Mouse (Mus musculus): Measurements from ENCODE around the gene Pex5l.

Pex5l gene

GRCm38 (mm10) chr3:33063590-33063989 lies 79.5 kb downstream of the Pex5l start:
- DNase-seq (ENCODE audit: low read depth), result no peak

- no peak for DNase-seq (ENCODE audit: low read depth)
These were observed 81.6 kb downstream of the Pex5l start for GRCm38 (mm10) chr3:33061428-33061827.

- no peak for DNase-seq (ENCODE audit: low read depth)
These were observed 82.0 kb downstream of the Pex5l start for GRCm38 (mm10) chr3:33061016-33061415.

GRCm38 (mm10) chr3:33060343-33060937 lies 82.6 kb downstream of the Pex5l start:
- DNase-seq (ENCODE audit: low read depth), result no peak

GRCm38 (mm10) chr3:33048304-33048703 lies 94.7 kb downstream of the Pex5l start:
- DNase-seq (ENCODE audit: low read depth), result no peak

GRCm38 (mm10) chr3:33044799-33045106 lies 98.3 kb downstream of the Pex5l start:
- no peak for DNase-seq (ENCODE audit: low read depth)

- DNase-seq (ENCODE audit: low read depth), result no peak
These were observed 98.9 kb downstream of the Pex5l start for GRCm38 (mm10) chr3:33043896-33044798.

GRCm38 (mm10) chr3:33024566-33024965 lies 118.5 kb downstream of the Pex5l start:
- no peak for DNase-seq (ENCODE audit: low read depth)

GRCm38 (mm10) chr3:33003901-33004300 lies 139.1 kb downstream of the Pex5l start:
- DNase-seq (ENCODE audit: low read depth), result no peak

- no peak for DNase-seq (ENCODE audit: low read depth)
These were observed 141.3 kb downstream of the Pex5l start for GRCm38 (mm10) chr3:33001769-33002168.

GRCm38 (mm10) chr3:33000383-33001015 lies 142.5 kb downstream of the Pex5l start:
- DNase-seq (ENCODE audit: low read depth), result no peak

GRCm38 (mm10) chr3:32991713-32992575 lies 151.1 kb downstream of the Pex5l start:
- DNase-seq (ENCODE audit: low read depth), result no peak

GRCm38 (mm10) chr3:32987806-32988205 lies 155.2 kb downstream of the Pex5l start:
- no peak for DNase-seq (ENCODE audit: low read depth)

GRCm38 (mm10) chr3:32985141-32985540 lies 157.9 kb downstream of the Pex5l start:
- DNase-seq (ENCODE audit: low read depth), result no peak

- no peak for DNase-seq (ENCODE audit: low read depth)
These were observed 163.1 kb downstream of the Pex5l start for GRCm38 (mm10) chr3:32979981-32980380.

GRCm38 (mm10) chr3:32979238-32979637 lies 163.8 kb downstream of the Pex5l start:
- no peak for DNase-seq (ENCODE audit: low read depth)

- no peak for DNase-seq (ENCODE audit: low read depth)
These were observed 172.8 kb downstream of the Pex5l start for GRCm38 (mm10) chr3:32970257-32970656.

- no peak for DNase-seq (ENCODE audit: low read depth)
These were observed 174.2 kb downstream of the Pex5l start for GRCm38 (mm10) chr3:32968671-32969425.

GRCm38 (mm10) chr3:32965528-32965927 lies 177.5 kb downstream of the Pex5l start:
- DNase-seq (ENCODE audit: low read depth), result peak; percentile 2

GRCm38 (mm10) chr3:32961494-32961893 lies 181.6 kb downstream of the Pex5l start:
- no peak for DNase-seq (ENCODE audit: low read depth)

- no peak for DNase-seq (ENCODE audit: low read depth)
These were observed 191.7 kb downstream of the Pex5l start for GRCm38 (mm10) chr3:32951382-32951781.

Measured in c-Kit-positive CD71-positive TER-119-negative erythroid progenitor cells, embryonic 14.5 days (primary cell).